Mouse (Mus musculus) heart, embryonic 14.5 days (tissue): ENCODE measurements around the gene Casq2. TPM values are rescaled to one million over a fixed set of nuclear protein-coding genes. Genes with fewer than 3 reads are reported as not detected.
A peak's percentile ranks its signal among the peaks of the same experiment; 100 is the strongest.

Source experiments
- ATAC-seq: fragments of 200-750 bp; cut with Nextera tagmentation; 2 replicates; pipeline ENCODE4 v1.8.0; 2017; ENCODE audit warnings: low read depth, moderate TSS enrichment; ENCODE audit not compliant: insufficient number of reproducible peaks, insufficient read depth, low FRiP score
- H3K27ac ChIP-seq, 2 experiments: fragments of 200-500 bp in 1 of 2; fragments of 300-500 bp in 1 of 2; sonication (generic) in 1 of 2; replicated peaks in 1 of 2; 2 replicates each; pipeline ENCODE4 v1.5.1; 2012 to 2014; ENCODE audit warnings: low read depth in 2 of 2, low read length in 2 of 2, control low read depth in 1 of 2, mild to moderate bottlenecking in 1 of 2, mixed read lengths in 1 of 2; ENCODE audit not compliant: control insufficient read depth in 1 of 2, insufficient read depth in 1 of 2
- H3K27me3 ChIP-seq: fragments of 300-500 bp; sonication (generic); 2 replicates; pipeline ENCODE4 v1.6.1; 2014; ENCODE audit warnings: mild to moderate bottlenecking, low read length, control low read depth; ENCODE audit not compliant: control insufficient read depth, insufficient read depth
- H3K36me3 ChIP-seq: fragments of 300-500 bp; sonication (generic); 2 replicates; pipeline ENCODE4 v1.6.1; 2014; ENCODE audit warnings: mild to moderate bottlenecking, control low read depth, low read length, mixed read lengths; ENCODE audit not compliant: control insufficient read depth, insufficient read depth
- H3K4me1 ChIP-seq, 2 experiments: fragments of 200-500 bp in 1 of 2; fragments of 300-500 bp in 1 of 2; sonication (generic) in 1 of 2; 2 replicates each; pipeline ENCODE4 v1.6.1; 2012 to 2014; ENCODE audit warnings: low read length in 2 of 2, control low read depth in 1 of 2, mixed read lengths in 1 of 2; ENCODE audit not compliant: control insufficient read depth in 2 of 2, insufficient read depth in 2 of 2
- H3K4me2 ChIP-seq: fragments of 300-500 bp; sonication (generic); 2 replicates; pipeline ENCODE4 v1.6.1; 2014; ENCODE audit warnings: mild to moderate bottlenecking, low read length
- H3K4me3 ChIP-seq, 2 experiments: fragments of 200-500 bp in 1 of 2; fragments of 300-500 bp in 1 of 2; sonication (generic) in 1 of 2; 2 replicates each; pipeline ENCODE4 v1.5.1; 2012 to 2014; ENCODE audit warnings: low read length in 2 of 2, mild to moderate bottlenecking in 2 of 2, control low read depth in 1 of 2, low read depth in 1 of 2, moderate library complexity in 1 of 2; ENCODE audit not compliant: control insufficient read depth in 1 of 2, insufficient read depth in 1 of 2
- H3K9ac ChIP-seq: fragments of 300-500 bp; sonication (generic); 2 replicates; pipeline ENCODE4 v1.6.1; 2014; ENCODE audit warnings: mild to moderate bottlenecking, low read length
- H3K9me3 ChIP-seq: fragments of 300-500 bp; sonication (generic); 2 replicates; pipeline ENCODE4 v1.6.1; 2016; ENCODE audit warnings: low read length, control low read depth; ENCODE audit not compliant: control insufficient read depth
- WGBS: fragments of 180-500 bp; shearing (Covaris S2); extraction: QIAGEN DNeasy Blood & Tissue Kit; methylation state at CpG from one replicate; pipeline ENCODE4 v1.1.7; 2014; 5-methylcytosine and 5-hydroxymethylcytosine counted together
- polyA plus RNA-seq: library from polyadenylated mRNA; unstranded; fragments of >200 nt; fragmentation: Nextera tagmentation; extraction: Ambion mirVana; gene quantifications from 2 replicates; pipeline ENCODE4 v1.2.1, GENCODE M21; 2014

Gene Casq2
- polyA plus RNA-seq, 1 experiment from 2014 or later = 433 TPM

GRCm38 (mm10) chr3:102174118-102174865 lies 88.1 kb downstream of the Casq2 start:
- Histone ChIP-seq H3K9ac (peak overlapping the region; percentile 31), H3K4me1 (peaks cover 39 to 48% of the 10 kb centered on the region in 2 experiments), H3K27me3 (no peaks in the 10 kb centered on the region), H3K27ac (peak overlapping the region; percentile 15 to 44), H3K36me3 (peaks cover 6% of the 10 kb centered on the region; the same call in 1 of the 2 replicates), H3K9me3 (no peaks in the 10 kb centered on the region), H3K4me3 (no peak overlapping the region), H3K4me2 (peak overlapping the region; percentile 24; the same call in 1 of the 2 replicates)
- 14% methylated on average over 8 of the region's 8 CpGs for WGBS
- 0 out of 2 replicates have a peak, but pooled peaks have one; percentile 48 for ATAC-seq

DNA sequence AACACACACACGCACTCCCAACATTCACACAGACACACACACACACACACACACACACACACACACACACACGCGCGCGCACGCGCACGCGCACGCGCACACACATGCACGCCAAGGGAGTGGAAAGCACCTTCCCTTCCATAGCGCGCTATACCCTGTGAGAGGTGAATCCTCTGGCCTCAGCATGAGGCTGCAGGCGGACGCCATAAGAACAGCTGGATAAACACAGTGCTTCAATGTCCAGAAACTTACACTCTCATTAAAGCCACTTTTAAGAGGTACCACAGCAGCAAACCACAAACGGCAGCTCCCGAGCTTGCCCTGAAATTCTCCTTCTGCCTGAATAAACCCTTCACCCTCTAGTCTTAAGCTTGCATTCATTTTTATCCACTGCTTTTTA lies 89.5 kb downstream of the Casq2 start:
- H3K36me3 ChIP-seq = peaks cover 8% of the 10 kb centered on the region; the same call in 1 of the 2 replicates
- H3K4me2 ChIP-seq = no peak overlapping the region
- no peaks in the 10 kb centered on the region for H3K27me3 ChIP-seq
- H3K9ac ChIP-seq = no peak overlapping the region
- H3K4me1 ChIP-seq = peaks cover 39 to 45% of the 10 kb centered on the region in 2 experiments
- no peaks in the 10 kb centered on the region for H3K9me3 ChIP-seq
- 94% methylated on average over 17 of the region's 18 CpGs for WGBS
- ATAC-seq = no peak
- no peak overlapping the region for H3K27ac ChIP-seq
- no peak overlapping the region for H3K4me3 ChIP-seq

- H3K36me3 ChIP-seq = peaks cover 8% of the 10 kb centered on the region; the same call in 1 of the 2 replicates
- no peak overlapping the region for H3K4me3 ChIP-seq
- ATAC-seq = no peak
- no peak overlapping the region for H3K9ac ChIP-seq
- no peaks in the 10 kb centered on the region for H3K27me3 ChIP-seq
- 86% methylated on average over 5 of the region's 5 CpGs for WGBS
- no peak overlapping the region for H3K4me2 ChIP-seq
- no peaks in the 10 kb centered on the region for H3K9me3 ChIP-seq
- H3K27ac ChIP-seq = no peak overlapping the region; a peak in 1 of 4 replicates
- H3K4me1 ChIP-seq = peaks cover 38 to 46% of the 10 kb centered on the region in 2 experiments
These were observed 89.9 kb downstream of the Casq2 start for GRCm38 (mm10) chr3:102176116-102176515.

DNA sequence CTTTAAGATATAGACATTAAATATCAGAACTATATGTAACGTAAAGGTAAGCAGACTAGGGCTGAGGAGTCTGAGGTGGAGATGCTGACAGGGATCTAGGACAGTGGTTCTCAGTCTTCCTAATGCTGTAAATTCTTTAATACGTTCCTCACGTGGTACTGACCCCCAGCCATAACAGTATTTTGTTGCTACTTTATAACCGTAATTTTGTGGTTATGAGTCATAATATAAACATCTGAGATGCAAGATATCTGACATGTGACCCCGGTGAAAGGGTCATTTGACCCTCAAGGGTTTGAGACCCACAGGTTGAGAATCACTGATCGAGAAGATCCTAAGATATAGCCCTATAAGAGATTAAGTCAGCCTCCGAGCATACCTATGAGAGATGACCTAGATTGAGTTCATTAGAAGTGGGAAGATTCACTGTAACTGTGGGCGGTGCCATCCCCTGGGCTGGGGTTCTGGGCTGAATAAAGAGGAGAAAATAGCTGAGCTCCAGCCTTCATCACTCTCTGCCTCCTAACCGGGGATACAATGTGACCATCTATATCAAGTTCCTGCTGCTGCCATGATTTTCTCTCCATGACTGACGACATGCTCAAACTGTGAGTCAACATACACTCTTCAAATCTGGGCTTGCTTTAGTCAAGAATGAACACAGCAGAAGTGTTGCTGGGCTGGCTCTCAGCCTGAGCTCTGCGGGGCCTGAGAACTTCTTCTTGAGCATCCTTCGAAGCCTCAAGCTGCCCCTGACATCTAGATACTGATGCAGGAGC lies 91.8 kb downstream of the Casq2 start:
- 93% methylated on average over 12 of the region's 12 CpGs for WGBS
- ATAC-seq = no peak

DNA sequence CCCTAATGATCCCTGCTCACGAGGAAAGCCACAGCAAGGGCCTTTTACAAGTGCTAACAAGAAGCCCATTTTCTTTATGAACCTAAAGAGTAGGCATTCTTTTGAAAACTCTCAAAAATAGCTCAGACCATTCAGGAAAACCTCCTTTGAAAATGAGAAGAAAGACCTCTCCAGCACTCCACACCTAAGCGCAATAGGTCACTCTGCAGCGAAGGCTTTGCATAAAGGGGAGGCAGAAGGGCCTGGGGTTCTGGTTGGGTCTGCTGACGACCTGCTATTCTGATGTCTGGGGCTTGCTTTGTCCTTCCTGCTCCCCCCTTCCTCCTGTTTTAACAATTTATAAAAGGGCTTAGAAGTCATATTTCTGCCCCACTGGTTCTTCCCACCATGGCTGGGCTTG lies 93.7 kb downstream of the Casq2 start:
- WGBS = 91% methylated on average over 4 of the region's 4 CpGs
- H3K27ac ChIP-seq = no peak overlapping the region
- peaks cover 36% of the 10 kb centered on the region for H3K36me3 ChIP-seq
- no peak overlapping the region for H3K4me3 ChIP-seq
- H3K4me2 ChIP-seq = no peak overlapping the region
- no peak for ATAC-seq
- H3K9ac ChIP-seq = no peak overlapping the region
- H3K9me3 ChIP-seq = no peaks in the 10 kb centered on the region
- no peaks in the 10 kb centered on the region for H3K27me3 ChIP-seq
- H3K4me1 ChIP-seq = peaks cover 18 to 21% of the 10 kb centered on the region in 2 experiments

More for the DNA sequence above, 91.8 kb downstream of the Casq2 start:
- H3K4me3 ChIP-seq = no peak overlapping the region
- no peak overlapping the region for H3K9ac ChIP-seq
- no peaks in the 10 kb centered on the region for H3K27me3 ChIP-seq
- peaks cover 22% of the 10 kb centered on the region for H3K36me3 ChIP-seq
- no peak overlapping the region for H3K4me2 ChIP-seq
- no peaks in the 10 kb centered on the region for H3K9me3 ChIP-seq
- H3K27ac ChIP-seq = no peak overlapping the region
- peaks cover 35 to 40% of the 10 kb centered on the region in 2 experiments for H3K4me1 ChIP-seq

GRCm38 (mm10) chr3:102180746-102181145 lies 94.5 kb downstream of the Casq2 start:
- Histone ChIP-seq H3K27ac (peak overlapping the region; percentile 36 to 69; a peak in 3 of 4 replicates), H3K4me1 (peaks cover 12 to 21% of the 10 kb centered on the region in 2 experiments), H3K4me2 (peak overlapping the region; percentile 23), H3K27me3 (no peaks in the 10 kb centered on the region), H3K36me3 (peaks cover 43% of the 10 kb centered on the region), H3K4me3 (no peak overlapping the region), H3K9ac (no peak overlapping the region), H3K9me3 (no peaks in the 10 kb centered on the region)
- peak; percentile 68 for ATAC-seq
- WGBS = 20% methylated on average over 7 of the region's 7 CpGs

DNA sequence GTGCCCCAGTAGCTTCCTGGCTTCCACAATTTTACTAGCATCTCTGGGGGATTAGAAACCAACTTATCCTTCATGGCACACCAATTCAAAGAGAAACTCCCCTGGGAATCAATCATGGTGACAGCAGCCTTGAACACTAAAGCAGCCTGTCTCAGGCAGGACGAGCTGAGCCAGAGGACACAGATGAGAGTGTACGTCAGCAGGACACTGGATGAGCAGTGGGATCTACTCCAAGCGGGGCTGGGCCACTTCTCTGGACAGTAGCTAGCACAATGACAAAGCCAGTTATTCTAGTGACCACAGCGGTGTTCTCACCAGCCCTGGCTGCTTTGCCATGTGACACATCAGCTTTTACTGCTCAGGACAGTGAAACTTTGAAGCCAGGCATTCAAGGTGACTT lies 95.0 kb downstream of the Casq2 start:
- Histone ChIP-seq H3K9me3 (no peaks in the 10 kb centered on the region), H3K4me2 (peak overlapping the region; percentile 23), H3K36me3 (peaks cover 45% of the 10 kb centered on the region), H3K4me1 (peaks cover 12 to 21% of the 10 kb centered on the region in 2 experiments), H3K27ac (peak overlapping the region; percentile 18 to 69; a peak in 3 of 4 replicates), H3K4me3 (no peak overlapping the region), H3K9ac (no peak overlapping the region), H3K27me3 (no peaks in the 10 kb centered on the region)
- WGBS = 66% methylated on average over 4 of the region's 4 CpGs
- no peak for ATAC-seq
